ENCODE assay signal across 12 mouse cellular contexts in the genomic region with DNA sequence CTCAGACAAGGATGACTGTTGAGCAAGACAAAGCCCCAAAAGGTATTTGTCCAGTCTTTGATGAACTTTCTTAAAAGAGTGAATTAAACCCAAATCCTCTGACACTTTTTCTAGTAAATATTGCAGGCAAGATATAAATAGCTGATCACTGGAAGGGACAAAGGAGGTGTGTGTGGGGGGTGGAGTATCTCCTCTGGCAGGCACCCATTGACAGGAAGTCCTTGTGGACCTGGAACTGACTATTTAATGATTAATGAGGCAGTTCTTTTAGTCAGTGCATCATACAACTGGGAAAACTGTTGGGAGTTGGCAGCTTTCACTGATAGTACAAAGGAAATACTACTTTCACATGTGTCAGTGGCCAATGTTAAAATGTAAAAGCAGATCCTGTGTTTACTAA.
A peak's percentile ranks its signal among the peaks of the same experiment; 100 is the strongest.
DNase-seq lines count a peak whose midpoint lies in the region; TF ChIP-seq lines count a peak whose summit lies in the region.
"Had no signal": no experiment of that assay in that cellular context is flagged by ENCODE, and none has a peak within 500 bp of the region (broad histone marks: within the 10 kb centered on the region; RNA-seq: fewer than 3 reads in every experiment).

No protein-coding gene starts in this region.

- no peak overlapping the region for H3K4me3 ChIP-seq in gastrocnemius, adult 2 months
- H3K4me3 ChIP-seq in hindbrain, embryonic 10.5 days = no peak overlapping the region
- H3K4me3 ChIP-seq: forebrain, embryonic 12.5 days; heart, embryonic 15.5 days; midbrain, embryonic 12.5 days had no signal

- peak; percentile 48 for DNase-seq in gastrocnemius, adult 2 months
- no peak for DNase-seq in gastrocnemius, postnatal 4 days (ENCODE audit: low spot score in 2 of 2)
- peak; percentile 68 for DNase-seq in Muller cell, postnatal 12 days (ENCODE audit: inconsistent ontology term)
- DNase-seq in heart, postnatal 36 days = peak; percentile 6 to 25
- DNase-seq in liver = peak; percentile 6
- DNase-seq in right cerebral cortex, adult 2 months (ENCODE audit: low spot score in 2 of 2) = no peak
- DNase-seq in hindbrain, embryonic 10.5 days (ENCODE audit: low spot score) = no peak
- no peak for DNase-seq in cerebellum, adult 9-10 months
- DNase-seq: lung, adult 2 months had no signal

- H3K9me3 ChIP-seq in hindbrain, embryonic 10.5 days = no peaks in the 10 kb centered on the region
- H3K9me3 ChIP-seq: forebrain, embryonic 12.5 days; heart, embryonic 15.5 days; midbrain, embryonic 12.5 days had no signal

- H3K36me3 ChIP-seq in hindbrain, embryonic 10.5 days = no peaks in the 10 kb centered on the region
- H3K36me3 ChIP-seq: forebrain, embryonic 12.5 days; heart, embryonic 15.5 days; midbrain, embryonic 12.5 days had no signal

- no peaks in the 10 kb centered on the region for H3K27me3 ChIP-seq in hindbrain, embryonic 10.5 days (ENCODE audit: insufficient read depth, poor library complexity, severe bottlenecking)
- H3K27me3 ChIP-seq: forebrain, embryonic 12.5 days; heart, embryonic 15.5 days; midbrain, embryonic 12.5 days had no signal

- peak overlapping the region; percentile 49 for H3K27ac ChIP-seq in gastrocnemius, adult 2 months
- no peak overlapping the region for H3K27ac ChIP-seq in hindbrain, embryonic 10.5 days
- H3K27ac ChIP-seq: forebrain, embryonic 12.5 days; heart, embryonic 15.5 days; midbrain, embryonic 12.5 days had no signal

- no peak for TF ChIP-seq CTCF in gastrocnemius, adult 2 months (IDR thresholded peaks at IDR 0.05)

- H3K4me1 ChIP-seq in hindbrain, embryonic 10.5 days (replicated peaks) = peaks cover 10% of the 10 kb centered on the region; the same call in 1 of the 2 replicates
- H3K4me1 ChIP-seq: forebrain, embryonic 12.5 days; heart, embryonic 15.5 days; midbrain, embryonic 12.5 days had no signal

- intact Hi-C loops in gastrocnemius, adult 2 months (cut with DNase I) = no loop called here
- intact Hi-C loops in heart, postnatal 36 days (cut with DNase I) = loop anchor here (10.0 kb wide), 1 partner anchor 162 kb away; no protein-coding TSS in a partner anchor

Comparison
In these comparisons a context has a peak if more than half of its experiments do, and no peak if none do; other contexts are left out.
1. DNase-seq: peak in gastrocnemius, adult 2 months (single experiment), Muller cell, postnatal 12 days (single experiment), heart, postnatal 36 days (2 of 2) and liver (single experiment); none in gastrocnemius, postnatal 4 days (0 of 2), right cerebral cortex, adult 2 months (0 of 2), hindbrain, embryonic 10.5 days (single experiment) and cerebellum, adult 9-10 months (single experiment).